Mouse (Mus musculus): ENCODE results near the gene Cfap65. TPM values are rescaled to one million over a fixed set of nuclear protein-coding genes. Genes with fewer than 3 reads are reported as not detected.

The Cfap65 gene
- polyA plus RNA-seq, 1 experiment, result 0.15 TPM

DNA sequence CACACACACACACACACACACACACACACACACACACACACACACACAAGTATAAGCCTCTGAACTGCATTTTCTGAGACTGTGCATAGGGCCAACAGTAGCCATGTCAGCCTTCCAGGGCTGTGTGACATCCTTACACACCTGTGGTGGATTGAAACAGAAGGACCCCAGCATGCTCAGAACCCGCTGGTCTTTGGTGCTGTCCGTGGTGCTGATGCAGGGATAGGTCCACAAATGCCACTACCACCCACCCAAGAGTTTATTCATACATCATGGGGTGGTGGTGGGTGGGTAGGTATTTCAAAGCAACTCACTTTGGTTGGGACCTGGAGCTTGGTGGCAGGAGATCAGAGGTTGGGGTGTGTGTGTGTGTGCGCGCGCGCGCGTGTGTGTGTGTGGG, 43.9 kb downstream of the Cfap65 start:
- Histone ChIP-seq H3K27me3 (ENCODE audit: control insufficient read depth, insufficient read depth, low read length) (peaks cover 34% of the 10 kb centered on the region), H3K36me3 (ENCODE audit: control insufficient read depth, insufficient read depth, low read length) (no peaks in the 10 kb centered on the region), H3K4me1 (ENCODE audit: control insufficient read depth, insufficient read depth, insufficient read length, low read length) (0 out of 2 replicates have a peak, but pooled peaks cover 2% of the 10 kb centered on the region), H3K4me3 (ENCODE audit: low read depth, low read length) (no peak overlapping the region), H3K27ac (ENCODE audit: insufficient read depth, low read depth, low read length) (no peak overlapping the region)
- WGBS, result 3% methylated on average over 8 of the region's 8 CpGs
- no peak for TF ChIP-seq POLR2A (IDR thresholded peaks at IDR 0.05; ENCODE audit: low read depth, low read length)
- no peak for TF ChIP-seq CTCF (IDR thresholded peaks at IDR 0.05; ENCODE audit: extremely low read depth, insufficient read length, insufficient replicate concordance, low read depth, low read length)

DNA sequence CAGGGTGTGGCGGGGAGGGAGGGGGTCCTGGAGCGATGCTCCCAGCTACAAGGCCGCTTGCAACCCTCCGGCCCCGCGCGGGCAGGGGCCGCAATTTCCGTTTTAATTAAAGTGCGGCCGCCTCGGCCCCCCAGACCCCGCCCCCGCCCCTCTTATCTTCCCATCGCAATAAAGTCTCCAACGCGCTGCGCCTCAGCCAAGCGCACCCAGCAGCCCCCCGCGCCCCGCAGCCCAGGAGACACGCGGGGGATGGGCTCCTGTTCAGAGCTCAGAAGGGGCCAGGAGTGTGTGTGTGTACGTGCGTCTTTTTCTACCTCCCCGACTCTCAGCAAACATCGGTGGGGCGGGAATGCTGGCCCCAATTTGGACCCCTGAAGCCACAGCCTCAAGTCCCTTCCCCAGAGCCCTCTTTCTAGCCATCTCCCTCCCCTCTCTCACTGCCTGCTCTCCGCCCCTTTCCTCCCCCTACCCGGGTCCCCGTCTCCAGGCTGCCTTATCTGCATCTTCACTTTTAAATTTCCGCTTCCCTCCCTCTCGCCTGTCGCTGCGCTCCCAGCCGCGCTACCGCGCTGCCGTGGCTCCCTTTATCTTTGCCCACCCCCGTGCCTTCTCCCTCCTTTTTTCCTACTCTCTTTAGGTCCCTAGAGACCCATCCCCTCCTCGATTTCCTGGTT, 49.9 kb downstream of the Cfap65 start, which contains the start of gene Fev:
TSS of gene Fev (minus strand) at position 51 of the 674 bp plus-strand sequence.
- 2% methylated on average over 43 of the region's 43 CpGs for WGBS
- H3K36me3 ChIP-seq (ENCODE audit: control insufficient read depth, insufficient read depth, low read length), result no peaks in the 10 kb centered on the region
- TF ChIP-seq CTCF (IDR thresholded peaks at IDR 0.05; ENCODE audit: extremely low read depth, insufficient read length, insufficient replicate concordance, low read depth, low read length) (no peak), POLR2A (IDR thresholded peaks at IDR 0.05; ENCODE audit: low read depth, low read length) (no peak)
- no peak within 1 kb of the TSS for H3K27ac ChIP-seq (ENCODE audit: insufficient read depth, low read depth, low read length)
- peaks cover 3% of the 10 kb centered on the region for H3K4me1 ChIP-seq (ENCODE audit: control insufficient read depth, insufficient read depth, insufficient read length, low read length)
- peaks cover 69% of the 10 kb centered on the region for H3K27me3 ChIP-seq (ENCODE audit: control insufficient read depth, insufficient read depth, low read length)
- H3K4me3 ChIP-seq (ENCODE audit: low read depth, low read length), result no peak within 1 kb of the TSS

DNA sequence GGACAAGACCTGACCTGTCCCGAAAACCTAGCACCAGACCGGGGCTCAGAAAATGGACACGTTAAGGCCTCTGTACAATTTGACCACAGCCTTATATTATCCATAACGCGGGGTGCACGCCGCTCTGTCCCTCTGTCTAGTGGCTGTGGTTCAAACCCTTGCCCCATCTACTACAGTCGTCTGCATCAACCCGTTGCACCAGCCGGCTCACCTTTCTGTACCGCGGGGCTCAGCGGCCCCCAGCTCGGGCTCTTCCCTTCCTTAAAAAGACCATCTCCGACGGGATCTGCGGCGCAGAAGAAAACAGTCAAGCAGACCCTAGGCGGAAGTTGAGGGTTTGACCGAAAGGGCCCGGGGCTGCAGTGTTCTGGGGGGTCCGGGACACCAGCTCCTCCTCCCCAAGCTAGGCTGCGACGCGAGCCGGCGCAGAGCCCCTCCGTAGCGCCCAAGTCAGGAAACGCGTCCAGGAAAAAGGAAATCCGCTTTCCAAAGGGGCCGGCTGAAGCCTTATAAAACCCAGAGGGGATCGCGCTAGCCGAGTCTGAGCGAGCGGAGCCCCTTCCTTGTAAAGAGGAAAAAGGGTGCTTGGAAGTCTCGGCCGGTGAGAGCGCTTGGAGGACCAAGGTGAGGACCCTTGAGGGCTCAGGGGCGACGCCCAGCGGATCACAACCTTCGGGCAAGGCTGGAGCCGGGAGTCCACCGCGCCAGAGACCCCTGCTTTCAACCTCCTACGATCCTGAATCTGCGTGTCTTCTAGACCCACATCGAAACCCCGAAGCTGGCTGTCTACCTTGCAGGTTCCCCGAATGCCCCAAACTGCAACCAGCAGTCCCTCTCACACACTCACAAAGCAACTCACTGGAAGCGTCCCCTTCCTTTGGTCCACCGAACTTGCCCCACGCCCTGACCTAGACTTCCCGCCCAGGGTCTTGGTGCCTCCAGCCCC, 50.9 kb downstream of the Cfap65 start:
- WGBS, result 3% methylated on average over 57 of the region's 57 CpGs
- Histone ChIP-seq H3K36me3 (ENCODE audit: control insufficient read depth, insufficient read depth, low read length) (no peaks in the 10 kb centered on the region), H3K4me3 (ENCODE audit: low read depth, low read length) (no peak overlapping the region), H3K4me1 (ENCODE audit: control insufficient read depth, insufficient read depth, insufficient read length, low read length) (peaks cover 3% of the 10 kb centered on the region), H3K27me3 (ENCODE audit: control insufficient read depth, insufficient read depth, low read length) (peaks cover 61% of the 10 kb centered on the region), H3K27ac (ENCODE audit: insufficient read depth, low read depth, low read length) (no peak overlapping the region)
- TF ChIP-seq CTCF (IDR thresholded peaks at IDR 0.05; ENCODE audit: extremely low read depth, insufficient read length, insufficient replicate concordance, low read depth, low read length) (no peak), POLR2A (IDR thresholded peaks at IDR 0.05; ENCODE audit: low read depth, low read length) (no peak)

DNA sequence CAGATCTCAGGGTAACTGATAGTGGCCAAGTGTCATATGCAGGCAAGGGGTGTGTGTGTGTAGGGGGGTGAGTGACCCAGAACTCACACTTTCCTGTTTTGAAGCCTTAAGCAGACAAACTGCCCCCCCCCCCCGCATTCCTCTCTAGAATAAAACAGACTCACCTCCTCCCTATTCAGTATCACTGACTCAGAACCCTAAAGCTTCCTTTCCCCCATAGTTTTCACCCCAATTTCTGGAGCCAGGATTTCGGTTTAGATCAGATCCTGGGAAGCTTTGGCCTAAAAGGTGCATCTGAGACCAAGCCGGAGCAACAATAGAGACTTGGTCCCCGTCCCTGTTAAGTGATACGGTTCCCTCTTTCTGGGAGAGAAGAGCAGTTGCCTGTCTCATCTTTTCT, 52.0 kb downstream of the Cfap65 start:
- H3K4me1 ChIP-seq (ENCODE audit: control insufficient read depth, insufficient read depth, insufficient read length, low read length), result peaks cover 3% of the 10 kb centered on the region
- peaks cover 61% of the 10 kb centered on the region for H3K27me3 ChIP-seq (ENCODE audit: control insufficient read depth, insufficient read depth, low read length)
- TF ChIP-seq CTCF (IDR thresholded peaks at IDR 0.05; ENCODE audit: extremely low read depth, insufficient read length, insufficient replicate concordance, low read depth, low read length) (no peak), POLR2A (IDR thresholded peaks at IDR 0.05; ENCODE audit: low read depth, low read length) (no peak)
- no peaks in the 10 kb centered on the region for H3K36me3 ChIP-seq (ENCODE audit: control insufficient read depth, insufficient read depth, low read length)
- no peak overlapping the region for H3K27ac ChIP-seq (ENCODE audit: insufficient read depth, low read depth, low read length)
- 22% methylated on average over 5 of the region's 5 CpGs for WGBS
- no peak overlapping the region for H3K4me3 ChIP-seq (ENCODE audit: low read depth, low read length)

DNA sequence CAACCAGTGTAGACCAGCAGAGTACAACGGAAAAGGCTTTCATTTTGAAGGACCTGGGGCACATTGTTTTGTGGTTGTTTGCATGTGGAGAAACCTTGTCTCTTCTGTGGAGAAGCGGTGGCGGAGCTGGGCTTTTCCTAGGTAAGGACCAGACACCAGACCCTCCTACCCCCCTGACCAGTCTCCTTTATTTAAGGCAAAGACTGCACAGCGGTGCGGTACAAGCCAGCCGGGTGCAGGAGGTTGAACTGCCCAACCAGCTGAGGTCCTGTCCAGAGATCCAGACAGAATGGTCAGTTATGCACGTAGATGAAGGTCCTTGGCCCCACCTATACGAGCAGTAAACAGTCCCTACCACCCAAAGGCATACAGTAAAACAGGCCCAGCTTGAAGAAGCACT, 52.6 kb downstream of the Cfap65 start:
- no peak overlapping the region for H3K27ac ChIP-seq (ENCODE audit: insufficient read depth, low read depth, low read length)
- H3K36me3 ChIP-seq (ENCODE audit: control insufficient read depth, insufficient read depth, low read length), result no peaks in the 10 kb centered on the region
- TF ChIP-seq CTCF (IDR thresholded peaks at IDR 0.05; ENCODE audit: extremely low read depth, insufficient read length, insufficient replicate concordance, low read depth, low read length) (no peak), POLR2A (IDR thresholded peaks at IDR 0.05; ENCODE audit: low read depth, low read length) (no peak)
- WGBS, result 9% methylated on average over 8 of the region's 8 CpGs
- no peak overlapping the region for H3K4me3 ChIP-seq (ENCODE audit: low read depth, low read length)
- H3K27me3 ChIP-seq (ENCODE audit: control insufficient read depth, insufficient read depth, low read length), result peaks cover 61% of the 10 kb centered on the region
- H3K4me1 ChIP-seq (ENCODE audit: control insufficient read depth, insufficient read depth, insufficient read length, low read length), result peaks cover 3% of the 10 kb centered on the region

DNA sequence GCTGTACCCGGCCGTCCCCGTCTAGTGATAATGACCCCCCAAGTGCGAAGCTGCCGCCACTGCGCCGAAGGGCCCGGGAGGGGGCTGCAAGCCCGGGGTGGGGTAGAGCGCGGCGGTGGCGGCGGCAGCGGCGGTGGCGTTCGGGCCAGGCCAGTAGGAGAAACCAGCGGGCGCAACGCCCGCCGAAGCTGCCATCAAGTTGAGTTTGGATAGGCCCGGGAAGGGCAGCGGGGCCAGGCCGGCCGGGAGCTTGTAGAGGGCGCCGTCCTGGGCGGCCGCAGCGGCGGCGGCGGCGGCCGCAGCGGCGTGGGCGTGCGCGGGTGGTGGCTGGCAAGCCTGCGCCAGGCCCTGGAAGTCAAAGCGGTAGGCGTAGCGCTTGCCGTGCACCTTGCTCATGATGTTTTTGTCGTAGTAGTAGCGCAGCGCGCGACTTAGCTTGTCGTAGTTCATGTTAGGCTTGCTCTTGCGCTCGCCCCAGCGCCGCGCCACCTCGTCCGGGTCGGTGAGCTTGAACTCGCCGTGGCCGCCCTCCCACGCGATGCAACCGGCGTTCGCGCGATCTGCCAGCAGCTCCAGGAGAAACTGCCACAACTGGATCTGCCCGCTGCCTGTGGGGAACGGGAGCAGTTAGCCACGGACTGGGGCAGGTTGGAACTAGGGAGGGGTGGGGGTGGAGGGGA, 53.2 kb downstream of the Cfap65 start:
- 1% methylated on average over 73 of the region's 74 CpGs for WGBS
- Histone ChIP-seq H3K27ac (ENCODE audit: insufficient read depth, low read depth, low read length) (no peak overlapping the region), H3K4me1 (ENCODE audit: control insufficient read depth, insufficient read depth, insufficient read length, low read length) (peaks cover 3% of the 10 kb centered on the region), H3K36me3 (ENCODE audit: control insufficient read depth, insufficient read depth, low read length) (no peaks in the 10 kb centered on the region), H3K27me3 (ENCODE audit: control insufficient read depth, insufficient read depth, low read length) (peaks cover 61% of the 10 kb centered on the region), H3K4me3 (ENCODE audit: low read depth, low read length) (peak overlapping the region; percentile 33)
- TF ChIP-seq POLR2A (IDR thresholded peaks at IDR 0.05; ENCODE audit: low read depth, low read length) (no peak), CTCF (IDR thresholded peaks at IDR 0.05; ENCODE audit: extremely low read depth, insufficient read length, insufficient replicate concordance, low read depth, low read length) (no peak)
